Mouse (Mus musculus) heart, adult 2 months (tissue): ENCODE measurements around the gene Xylt1.

ENCODE experiments used
- CTCF ChIP-seq: fragments of 200-600 bp; IDR thresholded peaks from 2 replicates; pipeline ENCODE4 v1.8.1; 2022; ENCODE audit warnings: antibody characterized with exemption, mild to moderate bottlenecking, moderate library complexity
- POLR2A ChIP-seq: fragments of 200-500 bp; IDR thresholded peaks from 2 replicates; pipeline ENCODE4 v1.6.1; 2011; ENCODE audit warnings: mild to moderate bottlenecking, low read depth, low read length, control low read depth; ENCODE audit not compliant: insufficient read depth

DNA sequence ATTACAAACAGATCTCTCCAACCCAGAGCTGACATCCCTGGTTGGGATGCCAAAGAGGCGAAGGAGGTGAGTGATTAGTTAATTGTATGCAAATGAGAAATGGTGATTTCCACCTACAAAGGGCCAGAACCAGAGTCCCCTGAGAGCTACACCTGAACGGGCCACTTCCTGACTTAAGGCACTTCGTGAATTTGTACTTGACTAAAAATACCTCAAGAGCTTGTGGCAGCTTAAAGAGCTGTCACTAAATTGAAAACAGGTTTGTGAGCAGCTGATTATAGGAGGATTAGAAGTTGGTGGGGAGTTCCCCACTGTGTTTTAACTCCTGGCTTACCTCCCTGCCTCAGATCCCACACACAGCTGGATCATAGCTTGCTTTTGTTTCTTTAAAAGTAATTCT lies 64.7 kb downstream of the Xylt1 start:
- TF ChIP-seq CTCF (no peak), POLR2A (no peak)
